Mouse (Mus musculus): ENCODE measurements around the gene Adh7.

Adh7 gene

GRCm38 (mm10) chr3:138217631-138218264 is at the start of gene Adh7:
TSS of gene Adh7 (plus strand) at chr3:138217760.
- no peak for DNase-seq (ENCODE audit: low read depth)

DNA sequence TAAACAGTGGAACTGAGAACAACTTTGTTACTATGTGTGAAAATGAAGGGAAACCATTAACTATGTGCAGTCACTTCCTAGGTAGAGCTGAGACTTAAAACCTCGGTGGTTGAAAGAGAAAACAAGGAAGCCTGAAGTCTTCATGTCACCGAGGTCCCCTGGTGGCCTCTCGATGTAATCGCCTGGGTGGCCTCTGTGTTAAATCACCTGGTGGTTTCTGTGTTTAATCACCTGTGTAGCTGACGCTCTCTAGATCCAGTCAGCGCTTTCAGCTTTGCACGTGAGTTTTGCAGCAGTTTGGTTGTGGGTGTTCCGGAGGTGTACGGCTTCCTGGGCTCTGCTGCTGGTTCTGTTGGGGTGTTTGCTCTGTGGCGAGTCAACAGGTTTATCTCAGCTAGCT is 44.3 kb upstream of the Adh7 start:
- no peak for DNase-seq (ENCODE audit: low read depth)

- no peak for DNase-seq (ENCODE audit: low read depth)
Observed at GRCm38 (mm10) chr3:138175551-138175950, 42.0 kb upstream of the Adh7 start.

- DNase-seq (ENCODE audit: low read depth): no peak
Observed at GRCm38 (mm10) chr3:138182019-138182418, 35.5 kb upstream of the Adh7 start.

- DNase-seq (ENCODE audit: low read depth): no peak
Observed at GRCm38 (mm10) chr3:138183371-138183770, 34.2 kb upstream of the Adh7 start.

DNA sequence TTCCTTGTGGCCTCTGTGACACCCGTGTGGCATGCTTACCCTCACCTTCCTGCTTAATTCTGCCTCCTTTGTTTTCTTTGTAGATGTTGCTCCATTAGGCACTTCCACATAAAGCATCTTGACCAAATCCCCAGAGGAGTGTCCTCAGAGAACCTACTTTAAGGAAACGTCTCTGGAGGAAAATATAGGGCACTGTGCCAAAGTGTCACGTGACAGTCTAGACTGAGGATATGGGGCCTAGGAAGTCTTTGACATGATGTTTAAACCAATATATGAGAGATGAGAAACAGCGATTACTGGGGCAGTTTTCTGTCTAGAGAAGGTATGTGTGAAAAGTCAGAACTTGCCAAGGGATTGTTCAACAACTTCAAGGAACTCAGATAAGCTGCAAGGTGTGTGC is 32.3 kb upstream of the Adh7 start:
- no peak for DNase-seq (ENCODE audit: low read depth)

GRCm38 (mm10) chr3:138185995-138186930 is 31.3 kb upstream of the Adh7 start:
- DNase-seq (ENCODE audit: low read depth): no peak

GRCm38 (mm10) chr3:138192260-138192659 is 25.3 kb upstream of the Adh7 start:
- DNase-seq (ENCODE audit: low read depth): no peak

DNA sequence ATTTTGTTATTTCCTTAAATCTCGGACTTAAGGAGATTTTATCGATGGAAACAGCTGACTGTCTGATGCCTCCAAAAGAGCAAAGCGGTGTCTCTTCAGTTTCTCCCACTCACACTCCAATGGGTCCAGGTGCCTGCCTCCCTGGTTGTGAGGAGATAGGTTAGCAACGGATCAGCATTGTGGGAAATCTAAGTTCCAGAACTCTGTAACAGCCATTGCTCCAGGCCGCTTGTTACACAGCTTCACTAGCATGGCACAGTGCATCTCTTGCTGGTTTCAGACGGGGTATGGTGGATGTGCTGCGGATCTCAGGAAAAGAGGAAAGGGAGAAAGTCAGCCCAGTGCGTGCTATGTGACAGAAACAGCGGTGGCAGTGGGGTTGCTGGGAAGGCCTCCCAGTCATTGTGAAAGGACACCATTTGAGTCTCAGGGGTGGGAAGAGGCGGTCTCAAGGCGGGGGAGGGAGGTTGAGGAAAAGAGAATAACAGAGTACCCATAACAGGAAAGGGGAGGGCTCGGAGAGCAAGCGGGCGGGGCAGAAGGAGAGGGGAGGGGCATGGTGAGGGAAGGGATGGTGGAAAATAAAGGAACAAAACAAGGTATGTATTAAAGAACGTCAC is 23.8 kb upstream of the Adh7 start, which contains the start of gene 4930579F01Rik:
TSS of gene 4930579F01Rik (minus strand) at position 143 of the 620 bp plus-strand sequence.
- DNase-seq (ENCODE audit: low read depth): no peak

- no peak for DNase-seq (ENCODE audit: low read depth)
Observed at GRCm38 (mm10) chr3:138197093-138197492, 20.5 kb upstream of the Adh7 start.

DNA sequence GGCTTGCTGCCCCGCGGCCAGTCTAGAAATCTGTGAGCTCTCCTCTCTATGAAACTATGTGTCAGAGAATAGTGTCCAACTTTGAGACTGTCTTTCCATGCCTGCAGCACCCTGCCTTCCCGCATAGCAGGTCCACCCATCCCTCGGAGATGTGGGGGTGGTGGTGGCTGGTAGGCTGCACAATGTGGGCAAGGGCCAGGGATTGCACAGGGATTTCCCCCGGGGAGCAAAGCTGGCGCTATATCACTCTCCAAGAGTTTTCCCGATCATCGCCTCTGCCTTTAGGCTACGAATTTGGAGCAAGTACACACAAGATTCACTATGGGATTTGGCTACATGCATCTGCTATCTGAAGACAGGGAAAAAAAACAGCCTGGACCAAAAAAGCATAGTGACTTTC is 20.0 kb upstream of the Adh7 start:
- no peak for DNase-seq (ENCODE audit: low read depth)

DNA sequence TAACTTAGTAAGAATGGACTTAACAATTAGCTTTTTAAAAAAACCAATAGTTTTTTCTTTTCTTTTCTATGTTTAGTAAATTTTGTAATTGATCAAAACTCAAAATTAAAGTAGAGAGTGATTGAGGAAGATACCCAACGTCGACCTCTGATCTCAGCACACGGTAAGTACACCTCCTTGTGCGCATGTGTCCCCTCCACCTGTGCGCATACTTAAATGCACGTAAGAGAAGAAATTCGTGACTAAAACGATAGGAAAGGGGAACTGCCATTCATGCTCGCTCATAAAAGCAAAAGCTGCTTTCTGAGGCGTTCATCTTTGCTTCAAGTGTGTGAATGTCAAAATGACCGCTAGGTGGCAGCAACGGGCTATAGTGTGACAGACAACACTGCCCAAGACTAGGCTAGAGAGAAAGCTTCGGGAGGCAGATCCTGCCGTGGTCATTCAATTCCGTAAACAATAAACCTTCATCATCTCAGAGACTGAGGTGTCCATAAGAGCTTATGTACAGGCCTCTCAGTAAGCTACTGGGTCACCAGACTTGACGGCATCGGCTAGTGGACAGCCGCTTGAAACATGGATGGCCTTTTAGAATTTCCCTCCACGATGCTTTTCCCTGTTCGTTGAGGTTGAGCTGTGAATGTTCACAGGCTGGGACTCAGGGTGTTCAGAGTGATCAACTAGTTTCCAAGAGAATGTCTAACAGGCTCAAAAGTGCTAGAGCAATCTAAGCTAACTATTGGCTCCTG is 19.4 kb upstream of the Adh7 start:
- peak; percentile 86 for DNase-seq (ENCODE audit: low read depth)

DNA sequence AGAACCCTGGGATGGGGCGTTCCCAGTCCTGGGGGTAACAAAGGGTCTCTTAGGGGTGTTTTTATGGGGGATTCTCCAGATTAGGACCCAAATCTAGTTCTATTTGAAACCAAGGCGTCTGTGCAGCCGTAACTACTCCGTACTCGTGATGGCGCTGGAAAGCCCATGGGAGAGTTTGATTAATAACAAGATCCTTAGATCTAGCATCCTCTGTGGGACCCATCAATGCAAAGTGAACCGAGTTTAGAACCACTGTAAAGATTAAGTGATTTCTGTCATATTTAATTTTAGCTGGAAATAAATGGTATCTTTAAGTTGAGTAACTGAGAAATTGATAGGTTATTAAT is 18.9 kb upstream of the Adh7 start:
- no peak for DNase-seq (ENCODE audit: low read depth)

DNA sequence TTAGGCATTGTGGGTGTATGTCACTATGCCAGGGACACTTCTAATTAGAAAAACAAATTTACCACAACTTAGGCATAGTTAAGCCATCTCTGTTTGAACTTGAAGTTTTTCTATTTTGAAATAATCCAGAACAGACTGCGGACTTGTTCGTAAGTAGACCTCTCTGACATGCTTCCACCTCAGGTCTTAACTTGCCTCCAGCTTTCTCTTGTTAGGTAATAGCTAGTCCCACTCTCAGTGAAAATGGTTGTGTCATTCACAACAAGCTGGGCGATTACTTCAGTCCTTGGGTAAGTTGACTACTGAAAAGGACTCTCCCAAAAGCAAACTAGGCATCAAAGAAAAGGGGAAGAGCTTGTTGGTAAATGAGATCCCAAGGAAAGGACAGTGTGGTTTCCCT is 8.7 kb upstream of the Adh7 start:
- no peak for DNase-seq (ENCODE audit: low read depth)

GRCm38 (mm10) chr3:138210432-138211075 is 7.0 kb upstream of the Adh7 start:
- DNase-seq (ENCODE audit: low read depth): no peak

DNA sequence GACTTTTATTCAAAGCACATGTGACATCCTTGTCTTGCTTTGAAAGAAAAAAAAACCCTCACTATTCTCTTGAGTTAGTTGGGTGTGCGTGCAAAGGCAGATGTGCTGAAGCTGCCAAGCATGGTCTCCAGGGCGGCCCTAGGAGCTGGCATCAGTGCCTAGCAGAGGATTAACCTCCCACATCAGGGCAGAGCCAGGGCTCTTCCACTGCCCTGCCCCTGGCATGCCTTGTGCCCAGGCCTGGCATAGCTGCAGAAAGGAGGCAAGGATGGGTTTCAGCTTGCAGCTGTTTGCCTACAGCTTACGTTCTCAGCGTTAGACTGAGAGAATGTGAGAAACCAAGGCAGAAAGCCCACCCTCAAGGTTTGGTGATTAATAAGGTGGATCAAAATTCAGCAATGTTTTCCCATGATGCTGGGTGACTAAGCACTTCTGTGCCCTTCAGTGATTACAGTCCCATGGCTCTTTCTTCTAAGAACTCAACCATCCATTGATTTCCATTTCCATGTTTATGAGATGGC is 5.1 kb upstream of the Adh7 start:
- no peak for DNase-seq (ENCODE audit: low read depth)

DNA sequence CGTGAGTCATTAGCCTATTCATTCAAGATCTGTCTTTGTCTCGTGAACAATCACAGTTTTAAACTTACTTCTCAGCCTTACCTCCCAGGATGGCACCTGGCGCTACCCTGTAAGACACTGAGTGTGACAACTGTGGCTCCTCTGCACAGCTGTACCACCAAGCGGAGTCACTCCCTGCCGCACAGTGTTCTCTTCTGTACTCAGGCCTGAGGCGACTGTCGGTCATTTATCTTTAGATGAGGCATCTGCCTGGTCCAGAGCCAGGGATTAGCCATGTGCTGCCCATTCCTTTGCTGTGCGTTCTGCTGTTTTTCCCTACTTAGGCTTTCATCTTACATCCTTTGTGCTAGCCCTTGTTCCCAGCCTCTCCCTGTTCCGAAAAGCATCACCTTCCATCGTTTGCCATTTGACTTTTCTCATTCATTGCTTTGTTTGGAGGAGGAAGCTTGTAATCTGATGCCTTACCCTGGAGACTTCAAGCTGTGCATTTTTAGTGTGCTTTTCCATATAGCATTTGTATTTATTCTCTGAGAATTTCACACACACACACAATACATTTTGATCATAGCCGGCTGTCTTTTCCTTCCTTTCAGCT is 2.1 kb upstream of the Adh7 start:
- no peak for DNase-seq (ENCODE audit: low read depth)

- DNase-seq (ENCODE audit: low read depth): no peak
Observed at GRCm38 (mm10) chr3:138216091-138216490, 1.5 kb upstream of the Adh7 start.

DNA sequence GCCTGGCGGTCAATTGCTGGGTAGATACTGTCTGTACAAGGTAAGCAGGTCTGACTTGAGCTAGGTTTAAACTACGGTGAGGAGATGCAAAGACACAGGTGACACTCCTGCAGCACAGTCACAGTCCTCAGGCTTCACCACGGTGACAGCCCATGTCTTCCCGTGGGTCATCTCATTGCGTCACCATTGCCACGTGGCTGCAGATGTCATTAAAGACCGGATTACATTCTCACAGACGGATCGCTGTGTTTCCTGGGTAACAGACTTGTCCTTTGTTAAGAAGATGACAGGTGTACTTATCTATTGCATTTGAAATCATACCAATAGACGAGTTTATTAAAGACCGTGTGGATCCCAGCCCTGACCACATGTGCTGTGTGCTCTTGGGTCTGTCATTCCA is 3.6 kb downstream of the Adh7 start:
- DNase-seq (ENCODE audit: low read depth): no peak

DNA sequence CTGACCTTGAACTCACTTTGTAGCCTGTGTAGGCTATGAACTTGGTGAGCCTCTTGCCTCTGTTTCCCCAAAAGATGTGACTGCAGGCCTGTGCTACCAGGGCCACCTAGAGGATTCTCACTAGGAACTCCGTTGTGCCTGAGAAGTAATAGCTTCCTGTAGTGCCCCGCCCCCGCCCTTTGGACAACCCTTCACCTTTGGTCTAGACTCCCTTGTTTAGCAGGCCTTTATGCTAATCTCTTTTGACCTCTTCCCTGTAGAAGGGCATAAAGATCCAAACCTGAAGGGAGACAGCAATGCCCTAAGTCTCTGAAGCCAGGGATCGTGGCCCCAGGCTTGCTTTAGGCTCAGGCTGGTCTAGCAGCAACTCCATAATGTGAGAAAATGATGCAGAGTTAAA is 5.0 kb downstream of the Adh7 start:
- no peak for DNase-seq (ENCODE audit: low read depth)

DNA sequence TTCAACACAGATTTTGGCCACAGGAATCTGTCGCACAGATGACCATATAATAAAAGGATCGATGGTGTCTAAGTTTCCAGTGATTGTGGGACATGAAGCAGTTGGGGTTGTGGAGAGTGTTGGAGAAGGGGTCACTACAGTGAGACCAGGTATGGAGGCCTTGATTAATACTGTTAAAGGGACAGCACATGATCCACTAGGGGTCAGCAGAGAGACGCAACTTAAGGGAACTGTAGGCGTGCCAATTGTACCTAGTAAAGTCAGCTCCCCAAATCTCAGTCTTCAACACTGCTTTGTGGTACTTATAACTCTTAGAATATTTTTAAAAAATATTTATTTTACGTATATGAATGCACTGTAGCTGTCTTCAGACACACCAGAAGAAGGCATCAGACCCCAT is 5.4 kb downstream of the Adh7 start:
- peak; percentile 51 for DNase-seq (ENCODE audit: low read depth)

Data from c-Kit-positive CD71-negative TER-119-negative erythroid progenitor cells, embryonic 14.5 days (primary cell).